In genomic region chr12:110087812-110088211, GRCm38 (mm10) we compare ENCODE assay signal across 15 mouse cellular contexts.
DNase-seq lines count a peak whose midpoint lies in the region; ATAC-seq and TF ChIP-seq lines count a peak whose summit lies in the region.
"Had no signal": no experiment of that assay in that cellular context is flagged by ENCODE, and none has a peak within 500 bp of the region (broad histone marks: within the 10 kb centered on the region; RNA-seq: fewer than 3 reads in every experiment).

No protein-coding gene starts in this region.

- H3K4me3 ChIP-seq in myocyte, result peak overlapping the region; percentile 28
- H3K4me3 ChIP-seq in forebrain, embryonic 10.5 days, result no peak overlapping the region
- H3K4me3 ChIP-seq: midbrain, embryonic 12.5 days had no signal

- no peaks in the 10 kb centered on the region for H3K36me3 ChIP-seq in myocyte (ENCODE audit: control insufficient read depth, insufficient read depth)
- H3K36me3 ChIP-seq in forebrain, embryonic 10.5 days (replicated peaks), result no peaks in the 10 kb centered on the region
- H3K36me3 ChIP-seq: midbrain, embryonic 12.5 days had no signal

- TF ChIP-seq POLR2A in myocyte (IDR thresholded peaks at IDR 0.05; ENCODE audit: insufficient read length, low read depth), result peak; percentile 43

- H3K79me2 ChIP-seq in myocyte (ENCODE audit: control insufficient read depth, insufficient read depth), result peaks cover 22% of the 10 kb centered on the region

- H3K27ac ChIP-seq in forebrain, embryonic 10.5 days, result no peak overlapping the region
- H3K27ac ChIP-seq: kidney, postnatal 0 days; midbrain, embryonic 12.5 days had no signal

- ATAC-seq in Patski, result no peak

- no peak overlapping the region for H3ac ChIP-seq in myocyte (ENCODE audit: control insufficient read depth, insufficient read length)

- no peak for TF ChIP-seq CTCF in Patski (IDR thresholded peaks at IDR 0.05)

- H3K27me3 ChIP-seq in Patski (no peaks in the 10 kb centered on the region), myocyte (ENCODE audit: control insufficient read depth, insufficient read depth, insufficient read length) (no peaks in the 10 kb centered on the region)
- no peaks in the 10 kb centered on the region for H3K27me3 ChIP-seq in forebrain, embryonic 10.5 days (ENCODE audit: poor library complexity, severe bottlenecking)
- H3K27me3 ChIP-seq: midbrain, embryonic 12.5 days had no signal

- H3K4me2 ChIP-seq in myocyte (ENCODE audit: low read depth), result peak overlapping the region; percentile 95
- H3K4me2 ChIP-seq: lung, embryonic 14.5 days; midbrain, embryonic 12.5 days had no signal

- peaks cover 8% of the 10 kb centered on the region for H3K4me1 ChIP-seq in forebrain, embryonic 10.5 days
- H3K4me1 ChIP-seq: midbrain, embryonic 12.5 days had no signal

- H3K9me3 ChIP-seq in forebrain, embryonic 10.5 days, result no peaks in the 10 kb centered on the region
- H3K9me3 ChIP-seq: midbrain, embryonic 12.5 days had no signal

- in situ Hi-C loops in Patski (cut with MboI; ENCODE audit: low pct_unique_long_range_greater_than_20kb), result no loop called here

- CTCF ChIA-PET in Patski (lab: Charles Lee), result no interaction called here

- POLR2A ChIA-PET in Patski (lab: Charles Lee), result no interaction called here

- DNase-seq in lung, postnatal 10 days, result peak; percentile 37
- no peak for DNase-seq in lung, postnatal 4 days
- DNase-seq in Patski (ENCODE audit: low read depth, low spot score), result peak; percentile 17
- peak; percentile 63 for DNase-seq in fibroblast of lung, adult 2 months (ENCODE audit: low read depth)
- no peak for DNase-seq in forebrain, embryonic 10.5 days (ENCODE audit: extremely low spot score, low spot score)
- no peak for DNase-seq in right cerebral cortex, postnatal 36 days (ENCODE audit: low spot score in 2 of 2)
- DNase-seq: cerebellum, postnatal 10 days; gastrocnemius, postnatal 14 days; liver; lung, embryonic 14.5 days; right cerebral cortex, postnatal 4 days; thymus, postnatal 14 days had no signal

TF ChIP-seq in myocyte, 11 proteins besides CTCF, POLR2A, EP300 and RAD21:
- no peak for TF ChIP-seq SRF (IDR thresholded peaks at IDR 0.05; ENCODE audit: control insufficient read depth, insufficient read length, low read depth)
- no peak for TF ChIP-seq TCF3 (IDR thresholded peaks at IDR 0.05; ENCODE audit: insufficient read length, low read depth)
- TF ChIP-seq CEBPB (IDR thresholded peaks at IDR 0.05; ENCODE audit: insufficient read depth, poor library complexity, severe bottlenecking), result peak; percentile 99

Comparison
In these comparisons a context has a peak if more than half of its experiments do, and no peak if none do; other contexts are left out.
1. DNase-seq: peak in lung, postnatal 10 days (single experiment), Patski (single experiment) and fibroblast of lung, adult 2 months (single experiment); none in lung, postnatal 4 days (0 of 2), forebrain, embryonic 10.5 days (single experiment) and right cerebral cortex, postnatal 36 days (0 of 2).